Mouse (Mus musculus) CH12.LX (cell line): ENCODE measurements around the gene Rasgrf2. TPM values are rescaled to one million over a fixed set of nuclear protein-coding genes. Genes with fewer than 3 reads are reported as not detected.

Source experiments
- DNase-seq: peaks from one replicate; pipeline ENCODE4 v3.0.0-alpha.2; 2013; ENCODE audit errors: extremely low read depth
- H3K27ac ChIP-seq: 2 replicates; pipeline ENCODE4 v1.5.1; 2012; ENCODE audit warnings: low read depth, mild to moderate bottlenecking, control low read depth, moderate library complexity; ENCODE audit not compliant: insufficient read depth
- H3K27me3 ChIP-seq: replicated peaks from 2 replicates; pipeline ENCODE3; 2012; ENCODE audit warnings: inconsistent platforms
- H3K36me3 ChIP-seq, 2 experiments: replicated peaks in 1 of 2; 2 replicates each; pipeline versions ENCODE3 to v1.6.1; 2012; ENCODE audit warnings: inconsistent platforms in 1 of 2, low read length in 1 of 2, mild to moderate bottlenecking in 1 of 2, mixed read lengths in 1 of 2, moderate library complexity in 1 of 2; ENCODE audit not compliant: control insufficient read depth in 1 of 2, insufficient read depth in 1 of 2
- H3K4me1 ChIP-seq, 2 experiments: 2 replicates each; pipeline ENCODE4 v1.6.1; 2012; ENCODE audit warnings: inconsistent platforms in 1 of 2, moderate library complexity in 1 of 2; ENCODE audit not compliant: insufficient read depth in 2 of 2, control insufficient read depth in 1 of 2
- H3K4me2 ChIP-seq: 2 replicates; pipeline ENCODE4 v1.6.1; 2012; ENCODE audit warnings: low read depth, mild to moderate bottlenecking, control low read depth; ENCODE audit not compliant: poor library complexity, insufficient read depth, severe bottlenecking
- H3K4me3 ChIP-seq, 3 experiments: fragments of 150-350 bp in 1 of 3; sonication (generic) in 1 of 3; replicated peaks in 1 of 3; 2 replicates each; pipeline versions ENCODE3 to v1.5.1; 2011 to 2012; ENCODE audit warnings: low read depth in 2 of 3, low read length in 2 of 3, mild to moderate bottlenecking in 2 of 3, moderate library complexity in 2 of 3, control low read depth in 1 of 3, improper control_type of control experiment in 1 of 3, inconsistent platforms in 1 of 3, mixed read lengths in 1 of 3; ENCODE audit not compliant: poor library complexity in 1 of 3
- H3K79me2 ChIP-seq: replicated peaks from 2 replicates; pipeline ENCODE4 v1.6.1; 2012; ENCODE audit warnings: mild to moderate bottlenecking, moderate library complexity; ENCODE audit not compliant: control insufficient read depth, poor library complexity, insufficient read depth, severe bottlenecking; ENCODE audit errors: extremely low read depth
- H3K9ac ChIP-seq: 2 replicates; pipeline ENCODE4 v1.6.1; 2012; ENCODE audit warnings: low read depth, mild to moderate bottlenecking, control low read depth, moderate library complexity; ENCODE audit not compliant: insufficient read depth
- H3K9me3 ChIP-seq: replicated peaks from 2 replicates; pipeline ENCODE3; 2012; ENCODE audit warnings: low read length, inconsistent platforms, mixed read lengths
- BHLHE40 ChIP-seq: IDR thresholded peaks from 2 replicates; pipeline ENCODE4 v1.6.1; 2011; ENCODE audit warnings: mild to moderate bottlenecking, low read depth, low read length, improper control_type of control experiment
- CTCF ChIP-seq, 2 experiments: IDR thresholded peaks in 1 of 2; conservative IDR thresholded peaks in 1 of 2; 2 replicates each; pipeline ENCODE4 v1.5.1; 2011 to 2012; ENCODE audit warnings: low read depth in 2 of 2, low read length in 2 of 2, improper control_type of control experiment in 1 of 2, inconsistent platforms in 1 of 2, mild to moderate bottlenecking in 1 of 2, moderate library complexity in 1 of 2
- E2F4 ChIP-seq: IDR thresholded peaks from 2 replicates; pipeline ENCODE4 v1.6.1; 2011; ENCODE audit warnings: low read depth, low read length, improper control_type of control experiment; ENCODE audit not compliant: insufficient replicate concordance
- ELF1 ChIP-seq: IDR thresholded peaks from 2 replicates; pipeline ENCODE4 v1.6.1; 2014; ENCODE audit warnings: low read depth, mild to moderate bottlenecking, inconsistent platforms, low read length, improper control_type of control experiment
- EP300 ChIP-seq: IDR thresholded peaks from 2 replicates; pipeline ENCODE4 v1.6.1; 2011; ENCODE audit warnings: low read length, improper control_type of control experiment
- ETS1 ChIP-seq: conservative IDR thresholded peaks from 2 replicates; pipeline ENCODE4 v1.6.1; 2012; ENCODE audit warnings: low read depth, mild to moderate bottlenecking, inconsistent platforms, low read length, improper control_type of control experiment, moderate library complexity
- GABPA ChIP-seq: IDR thresholded peaks from 2 replicates; pipeline ENCODE4 v1.6.1; 2012; ENCODE audit warnings: low read depth, low read length, improper control_type of control experiment, inconsistent platforms; ENCODE audit not compliant: insufficient replicate concordance
- HCFC1 ChIP-seq: IDR thresholded peaks from 2 replicates; pipeline ENCODE4 v1.6.1; 2012; ENCODE audit warnings: low read depth, mild to moderate bottlenecking, inconsistent platforms, low read length, improper control_type of control experiment
- JUN ChIP-seq: IDR thresholded peaks from 2 replicates; pipeline ENCODE4 v1.6.1; 2011; ENCODE audit warnings: low read depth, mild to moderate bottlenecking, low read length, improper control_type of control experiment, moderate library complexity; ENCODE audit not compliant: insufficient read depth
- JUND ChIP-seq: conservative IDR thresholded peaks from 2 replicates; pipeline ENCODE4 v1.6.1; 2011; ENCODE audit warnings: low read depth, low read length, improper control_type of control experiment
- KAT2A ChIP-seq: IDR thresholded peaks from 2 replicates; pipeline ENCODE4 v1.6.1; 2012; ENCODE audit warnings: low read length, improper control_type of control experiment, inconsistent platforms; ENCODE audit not compliant: insufficient replicate concordance
- MAFK ChIP-seq: IDR thresholded peaks from 2 replicates; pipeline ENCODE4 v1.6.1; 2011; ENCODE audit warnings: low read length, improper control_type of control experiment; ENCODE audit not compliant: insufficient replicate concordance
- MAZ ChIP-seq: IDR thresholded peaks from 2 replicates; pipeline ENCODE4 v1.6.1; 2012; ENCODE audit warnings: low read depth, mild to moderate bottlenecking, inconsistent platforms, low read length, improper control_type of control experiment, moderate library complexity
- MEF2A ChIP-seq: IDR thresholded peaks from 2 replicates; pipeline ENCODE4 v1.6.1; 2014; ENCODE audit warnings: low read depth, mild to moderate bottlenecking, inconsistent platforms, low read length, improper control_type of control experiment, borderline replicate concordance
- MXI1 ChIP-seq: IDR thresholded peaks from 2 replicates; pipeline ENCODE4 v1.6.1; 2011; ENCODE audit warnings: mild to moderate bottlenecking, low read depth, low read length, improper control_type of control experiment
- MYC ChIP-seq: IDR thresholded peaks from 2 replicates; pipeline ENCODE4 v1.6.1; 2011; ENCODE audit warnings: low read depth, mild to moderate bottlenecking, improper control_type of control experiment, low read length
- NELFE ChIP-seq: IDR thresholded peaks from 2 replicates; pipeline ENCODE4 v1.6.1; 2011; ENCODE audit warnings: low read depth, low read length, improper control_type of control experiment
- NRF1 ChIP-seq: IDR thresholded peaks from 2 replicates; pipeline ENCODE4 v1.6.1; 2014; ENCODE audit warnings: low read depth, mild to moderate bottlenecking, inconsistent platforms, low read length, improper control_type of control experiment, moderate library complexity
- POLR2A ChIP-seq: IDR thresholded peaks from 2 replicates; pipeline ENCODE4 v1.6.1; 2011; ENCODE audit warnings: low read depth, mild to moderate bottlenecking, improper control_type of control experiment, low read length
- RAD21 ChIP-seq: IDR thresholded peaks from 2 replicates; pipeline ENCODE4 v1.6.1; 2011; ENCODE audit warnings: low read depth, mild to moderate bottlenecking, low read length, improper control_type of control experiment, moderate library complexity
- SMC3 ChIP-seq: IDR thresholded peaks from 2 replicates; pipeline ENCODE4 v1.6.1; 2011; ENCODE audit warnings: low read depth, low read length, improper control_type of control experiment
- TBP ChIP-seq: conservative IDR thresholded peaks from 2 replicates; pipeline ENCODE4 v1.6.1; 2011; ENCODE audit warnings: low read depth, low read length, improper control_type of control experiment
- TCF12 ChIP-seq: IDR thresholded peaks from 2 replicates; pipeline ENCODE4 v1.6.1; 2014; ENCODE audit warnings: low read depth, mild to moderate bottlenecking, inconsistent platforms, low read length, improper control_type of control experiment
- UBTF ChIP-seq: IDR thresholded peaks from 2 replicates; pipeline ENCODE4 v1.6.1; 2012; ENCODE audit warnings: low read depth, mild to moderate bottlenecking, inconsistent platforms, low read length, improper control_type of control experiment, moderate library complexity
- USF1 ChIP-seq: IDR thresholded peaks from 2 replicates; pipeline ENCODE4 v1.6.1; 2014; ENCODE audit warnings: low read depth, mild to moderate bottlenecking, inconsistent platforms, low read length, improper control_type of control experiment
- USF2 ChIP-seq: conservative IDR thresholded peaks from 2 replicates; pipeline ENCODE4 v1.6.1; 2011; ENCODE audit warnings: low read depth, low read length, improper control_type of control experiment
- ZKSCAN1 ChIP-seq: IDR thresholded peaks from 2 replicates; pipeline ENCODE4 v1.6.1; 2012; ENCODE audit warnings: low read depth, inconsistent platforms, low read length, improper control_type of control experiment, borderline replicate concordance
- ZMIZ1 ChIP-seq: IDR thresholded peaks from 2 replicates; pipeline ENCODE4 v1.6.1; 2012; ENCODE audit warnings: low read depth, mild to moderate bottlenecking, inconsistent platforms, low read length, improper control_type of control experiment
- ZNF384 ChIP-seq: IDR thresholded peaks from 2 replicates; pipeline ENCODE4 v1.6.1; 2012; ENCODE audit warnings: low read depth, low read length, improper control_type of control experiment, inconsistent platforms
- dilution Hi-C: fragments of 300-500 bp; cut with MboI; formaldehyde crosslinking; loops from 2 replicates; pipeline ENCODE4 v1.14.3; 2020; ENCODE audit warnings: low sequenced_read_pairs; ENCODE audit not compliant: extremely low pct_unique_long_range_greater_than_20kb, extremely low pct_ligation_motif_present
- in situ Hi-C: fragments of 300-500 bp; cut with MboI; formaldehyde crosslinking; loops from 3 replicates; pipeline ENCODE4 v1.14.3; 2019; ENCODE audit warnings: low sequenced_read_pairs, low pct_ligation_motif_present, low pct_unique_long_range_greater_than_20kb, mixed read lengths
- polyA plus RNA-seq: library from polyadenylated mRNA; unstranded; fragments of >175 nt; gene quantifications from 2 replicates; pipeline ENCODE4 v1.2.1, GENCODE M21; 2012; ENCODE audit warnings: low read depth; ENCODE audit not compliant: insufficient read length
- total RNA-seq, 2 experiments: library from RNA; depleted of rRNA; stranded (reverse); fragments of 300-350 nt in 1 of 2; fragments of >200 nt in 1 of 2; gene quantifications; 2 replicates each; pipeline ENCODE4 v1.2.3; 2012 to 2014

The Rasgrf2 gene
- total and polyA plus RNA-seq, 3 experiments, result 2.6 to 5.0 (median 4.7) TPM

- in situ Hi-C loops, result no loop called here
- H3K27me3 ChIP-seq, result no peaks in the 10 kb centered on the region
- H3K9me3 ChIP-seq, result no peaks in the 10 kb centered on the region
- no peaks in the 10 kb centered on the region for H3K4me1 ChIP-seq
- dilution Hi-C loops, result no loop called here
- H3K36me3 ChIP-seq, result no peaks in the 10 kb centered on the region
- TF ChIP-seq BHLHE40 (no peak), USF1 (no peak), MXI1 (no peak), NRF1 (no peak), MYC (no peak), E2F4 (no peak), ETS1 (no peak), JUND (no peak), TCF12 (no peak), GABPA (no peak), POLR2A (no peak), CTCF (conservative IDR thresholded peaks at IDR 0.05 in 1 of 2, IDR thresholded peaks at IDR 0.05 in 1 of 2; ENCODE audit: low read depth in 2 of 2, low read length in 2 of 2) (no peak), EP300 (no peak), USF2 (no peak), ZKSCAN1 (no peak), RAD21 (no peak), ZMIZ1 (no peak), HCFC1 (no peak), MAFK (no peak), UBTF (no peak)
- no peaks in the 10 kb centered on the region for H3K79me2 ChIP-seq
- no peak overlapping the region for H3K9ac ChIP-seq
- H3K27ac ChIP-seq, result no peak overlapping the region
- DNase-seq, result no peak
- no peak overlapping the region for H3K4me3 ChIP-seq
- no peak overlapping the region for H3K4me2 ChIP-seq
Observed at GRCm38 (mm10) chr13:92108237-92108636, 23.2 kb downstream of the Rasgrf2 start.

- Histone ChIP-seq H3K36me3 (no peaks in the 10 kb centered on the region), H3K9me3 (no peaks in the 10 kb centered on the region), H3K79me2 (no peaks in the 10 kb centered on the region), H3K27ac (no peak overlapping the region), H3K4me2 (0 out of 2 replicates have a peak overlapping the region, but pooled peaks have one; percentile 25), H3K9ac (no peak overlapping the region), H3K4me3 (no peak overlapping the region), H3K27me3 (no peaks in the 10 kb centered on the region), H3K4me1 (no peaks in the 10 kb centered on the region)
- no peak for DNase-seq
- no peak for TF ChIP-seq MEF2A
- no peak for TF ChIP-seq JUN
- no peak for TF ChIP-seq JUND
- no peak for TF ChIP-seq MAZ
- no peak for TF ChIP-seq SMC3
- TF ChIP-seq TCF12, result no peak
- TF ChIP-seq RAD21, result no peak
- no peak for TF ChIP-seq EP300
- no peak for TF ChIP-seq TBP
- no peak for TF ChIP-seq NRF1
- TF ChIP-seq CTCF (conservative IDR thresholded peaks at IDR 0.05 in 1 of 2, IDR thresholded peaks at IDR 0.05 in 1 of 2; ENCODE audit: low read depth in 2 of 2, low read length in 2 of 2), result no peak
- TF ChIP-seq HCFC1, result no peak
- TF ChIP-seq KAT2A, result no peak
- no peak for TF ChIP-seq POLR2A
- TF ChIP-seq ZNF384, result no peak
- no peak for TF ChIP-seq ZKSCAN1
- no peak for TF ChIP-seq ELF1
- TF ChIP-seq NELFE, result no peak
- dilution Hi-C loops (no loop called here), in situ Hi-C loops (no loop called here)
Observed at GRCm38 (mm10) chr13:92104259-92104658, 27.2 kb downstream of the Rasgrf2 start.
